Mouse (Mus musculus) liver, adult 2 months (tissue): ENCODE data around the gene Sla2.

Experiments used
- CTCF ChIP-seq: fragments of 200-500 bp; IDR thresholded peaks from 2 replicates; pipeline ENCODE4 v1.5.1; 2011; ENCODE audit warnings: low read depth, low read length, control low read depth
- POLR2A ChIP-seq: fragments of 200-500 bp; IDR thresholded peaks from 2 replicates; pipeline ENCODE4 v1.6.1; 2011; ENCODE audit warnings: low read length, control low read depth; ENCODE audit not compliant: insufficient read depth; ENCODE audit errors: extremely low read depth

- no peak for TF ChIP-seq POLR2A
- peak; percentile 63 for TF ChIP-seq CTCF
Observed at GRCm38 (mm10) chr2:156904976-156905717, 18.2 kb upstream of the Sla2 start.
